Mouse (Mus musculus): ENCODE results near the gene B4gat1. TPM values are rescaled to one million over a fixed set of nuclear protein-coding genes. Genes with fewer than 3 reads are reported as not detected.
A peak's percentile ranks its signal among the peaks of the same experiment; 100 is the strongest.

Gene B4gat1
- total and polyA plus RNA-seq, 2 experiments: 11.8 to 20.1 TPM

DNA sequence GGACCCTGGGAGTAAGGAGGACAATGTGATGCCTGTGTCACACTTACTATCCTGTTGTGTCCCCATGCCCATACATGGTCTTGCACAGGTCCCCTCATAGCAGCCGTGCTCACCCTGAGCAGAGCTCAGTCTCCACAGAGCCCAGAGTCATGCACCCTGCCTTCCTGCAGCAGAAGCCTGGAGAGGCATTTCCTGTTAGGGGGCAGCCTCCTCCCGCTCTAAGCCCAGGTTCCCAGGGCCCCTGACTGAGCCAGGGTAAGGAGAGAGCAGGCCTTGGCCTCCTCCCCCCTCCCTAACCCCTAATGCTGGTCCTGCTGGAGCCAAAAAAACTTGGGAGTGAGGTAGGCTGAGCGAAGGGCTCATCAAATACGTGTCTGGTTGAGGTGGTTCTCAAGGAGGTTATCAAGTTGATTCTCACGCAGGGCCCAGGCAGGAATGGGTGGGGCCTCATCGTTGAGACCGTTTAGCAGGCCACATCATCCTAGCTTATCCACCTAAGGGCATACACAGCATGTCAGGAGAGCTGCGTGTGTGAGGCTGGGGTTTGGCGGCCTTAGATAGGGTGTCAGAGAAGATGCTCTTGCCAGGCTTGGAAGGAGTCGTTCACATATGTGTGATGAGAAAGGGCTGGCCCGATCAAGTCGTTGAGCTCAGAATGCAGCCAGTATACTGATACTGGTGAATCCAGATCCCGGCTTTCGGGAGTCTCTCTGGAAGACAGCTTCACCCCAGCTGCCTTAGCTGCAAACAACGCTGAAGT lies 28.6 kb downstream of the B4gat1 start:
- no peak for DNase-seq (ENCODE audit: extremely low read depth, low read depth, low spot score)
- H3K4me3 ChIP-seq (ENCODE audit: insufficient read depth, low read depth, low read length): no peak overlapping the region

DNA sequence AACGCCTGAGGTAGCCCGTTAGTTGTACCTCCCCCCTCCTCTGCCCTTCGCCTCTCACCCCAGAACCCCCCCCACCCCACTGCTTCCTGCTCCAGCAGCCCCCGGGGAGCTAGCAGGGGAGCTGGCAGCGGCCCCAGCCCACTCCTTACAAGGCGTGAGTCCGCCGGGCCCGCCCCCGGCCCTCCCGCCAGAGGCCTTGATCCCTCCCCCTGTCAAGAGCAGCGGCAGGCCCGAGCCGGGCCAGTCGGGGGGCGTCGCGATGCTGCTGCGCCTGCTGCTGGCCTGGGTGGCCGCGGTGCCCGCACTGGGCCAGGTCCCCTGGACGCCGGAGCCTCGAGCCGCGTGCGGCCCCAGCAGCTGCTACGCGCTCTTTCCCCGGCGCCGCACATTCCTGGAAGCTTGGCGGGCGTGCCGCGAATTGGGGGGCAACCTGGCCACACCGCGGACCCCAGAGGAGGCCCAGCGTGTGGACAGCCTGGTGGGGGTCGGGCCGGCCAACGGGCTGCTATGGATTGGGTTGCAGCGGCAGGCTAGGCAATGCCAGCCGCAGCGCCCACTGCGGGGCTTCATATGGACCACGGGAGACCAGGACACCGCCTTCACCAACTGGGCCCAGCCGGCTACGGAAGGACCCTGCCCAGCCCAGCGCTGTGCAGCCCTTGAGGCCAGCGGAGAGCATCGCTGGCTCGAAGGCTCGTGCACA lies 29.4 kb downstream of the B4gat1 start, which contains the start of gene Cd248:
Cd248 (plus strand) TSS at position 212 of the 703 bp plus-strand sequence.
- H3K27ac ChIP-seq (replicated peaks; ENCODE audit: insufficient read depth, low read depth, low read length): peak within 1 kb of the TSS; percentile 46; the same call in 1 of the 2 replicates
- no peak for DNase-seq (ENCODE audit: extremely low read depth, low read depth, low spot score)
- 3% methylated on average over 55 of the region's 56 CpGs for WGBS
- TF ChIP-seq CTCF (IDR thresholded peaks at IDR 0.05; ENCODE audit: low read depth, low read length) (no peak), POLR2A (IDR thresholded peaks at IDR 0.05; ENCODE audit: extremely low read depth, insufficient read depth, low read length) (0 out of 2 replicates have a peak, but pooled peaks have one; percentile 15)
- H3K4me1 ChIP-seq (ENCODE audit: control insufficient read depth, insufficient read depth, low read length): peaks cover 9% of the 10 kb centered on the region; the same call in 1 of the 2 replicates
- H3K9ac ChIP-seq (ENCODE audit: low read depth, low read length): peak within 1 kb of the TSS; percentile 50
- H3K27me3 ChIP-seq (ENCODE audit: control insufficient read depth, insufficient read depth, low read length): peaks cover 12% of the 10 kb centered on the region
- peak within 1 kb of the TSS; percentile 53; the same call in 1 of the 2 replicates for H3K4me3 ChIP-seq (ENCODE audit: insufficient read depth, low read depth, low read length)
- no peaks in the 10 kb centered on the region for H3K79me2 ChIP-seq (ENCODE audit: control insufficient read depth, insufficient read depth, low read length)
- H3K36me3 ChIP-seq (ENCODE audit: control insufficient read depth, insufficient read depth, low read length): no peaks in the 10 kb centered on the region

More for the DNA sequence above, 28.6 kb downstream of the B4gat1 start:
- no peak overlapping the region for H3K9ac ChIP-seq (ENCODE audit: low read depth, low read length)
- no peak for TF ChIP-seq POLR2A (IDR thresholded peaks at IDR 0.05; ENCODE audit: extremely low read depth, insufficient read depth, low read length)
- TF ChIP-seq CTCF (IDR thresholded peaks at IDR 0.05; ENCODE audit: low read depth, low read length): no peak
- peaks cover 12% of the 10 kb centered on the region for H3K27me3 ChIP-seq (ENCODE audit: control insufficient read depth, insufficient read depth, low read length)
- H3K79me2 ChIP-seq (ENCODE audit: control insufficient read depth, insufficient read depth, low read length): no peaks in the 10 kb centered on the region
- H3K27ac ChIP-seq (replicated peaks; ENCODE audit: insufficient read depth, low read depth, low read length): peak overlapping the region; percentile 46; the same call in 1 of the 2 replicates
- WGBS: 19% methylated on average over 15 of the region's 15 CpGs
- H3K4me1 ChIP-seq (ENCODE audit: control insufficient read depth, insufficient read depth, low read length): peaks cover 5% of the 10 kb centered on the region; the same call in 1 of the 2 replicates
- H3K36me3 ChIP-seq (ENCODE audit: control insufficient read depth, insufficient read depth, low read length): no peaks in the 10 kb centered on the region

DNA sequence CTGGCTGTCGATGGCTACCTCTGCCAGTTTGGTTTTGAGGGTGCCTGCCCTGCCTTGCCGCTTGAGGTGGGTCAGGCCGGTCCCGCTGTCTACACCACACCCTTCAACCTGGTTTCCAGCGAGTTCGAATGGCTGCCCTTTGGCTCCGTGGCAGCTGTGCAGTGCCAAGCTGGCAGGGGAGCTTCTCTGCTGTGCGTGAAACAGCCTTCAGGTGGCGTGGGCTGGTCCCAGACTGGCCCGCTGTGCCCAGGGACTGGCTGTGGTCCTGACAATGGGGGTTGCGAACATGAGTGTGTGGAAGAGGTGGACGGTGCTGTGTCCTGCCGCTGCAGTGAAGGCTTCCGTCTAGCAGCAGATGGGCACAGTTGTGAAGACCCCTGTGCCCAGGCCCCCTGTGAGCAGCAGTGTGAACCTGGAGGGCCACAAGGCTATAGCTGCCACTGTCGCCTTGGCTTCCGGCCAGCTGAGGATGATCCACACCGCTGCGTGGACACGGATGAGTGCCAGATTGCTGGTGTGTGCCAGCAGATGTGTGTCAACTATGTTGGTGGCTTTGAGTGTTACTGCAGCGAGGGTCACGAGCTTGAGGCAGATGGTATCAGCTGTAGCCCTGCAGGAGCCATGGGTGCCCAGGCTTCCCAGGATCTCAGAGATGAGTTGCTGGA lies 30.1 kb downstream of the B4gat1 start:
- H3K36me3 ChIP-seq (ENCODE audit: control insufficient read depth, insufficient read depth, low read length): no peaks in the 10 kb centered on the region
- H3K4me3 ChIP-seq (ENCODE audit: insufficient read depth, low read depth, low read length): peak overlapping the region; percentile 53; the same call in 1 of the 2 replicates
- peaks cover 9% of the 10 kb centered on the region; the same call in 1 of the 2 replicates for H3K4me1 ChIP-seq (ENCODE audit: control insufficient read depth, insufficient read depth, low read length)
- H3K27ac ChIP-seq (replicated peaks; ENCODE audit: insufficient read depth, low read depth, low read length): no peak overlapping the region
- H3K27me3 ChIP-seq (ENCODE audit: control insufficient read depth, insufficient read depth, low read length): peaks cover 12% of the 10 kb centered on the region
- WGBS: 35% methylated on average over 21 of the region's 21 CpGs
- TF ChIP-seq POLR2A (IDR thresholded peaks at IDR 0.05; ENCODE audit: extremely low read depth, insufficient read depth, low read length) (no peak), CTCF (IDR thresholded peaks at IDR 0.05; ENCODE audit: low read depth, low read length) (no peak)
- H3K79me2 ChIP-seq (ENCODE audit: control insufficient read depth, insufficient read depth, low read length): no peaks in the 10 kb centered on the region
- DNase-seq (ENCODE audit: extremely low read depth, low read depth, low spot score): no peak
- H3K9ac ChIP-seq (ENCODE audit: low read depth, low read length): peak overlapping the region; percentile 50; the same call in 1 of the 2 replicates

DNA sequence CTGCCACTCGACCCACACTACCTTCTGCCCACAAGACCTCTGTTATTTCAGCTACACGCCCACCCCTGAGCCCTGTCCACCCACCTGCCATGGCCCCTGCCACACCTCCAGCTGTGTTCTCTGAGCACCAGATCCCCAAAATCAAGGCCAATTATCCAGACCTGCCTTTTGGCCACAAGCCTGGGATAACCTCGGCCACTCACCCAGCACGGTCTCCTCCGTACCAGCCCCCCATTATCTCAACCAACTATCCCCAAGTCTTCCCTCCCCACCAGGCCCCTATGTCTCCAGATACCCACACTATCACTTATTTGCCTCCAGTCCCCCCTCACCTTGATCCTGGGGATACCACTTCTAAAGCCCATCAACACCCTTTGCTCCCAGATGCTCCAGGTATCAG lies 30.9 kb downstream of the B4gat1 start:
- no peak for DNase-seq (ENCODE audit: extremely low read depth, low read depth, low spot score)
- 90% methylated on average over 5 of the region's 5 CpGs for WGBS
- Histone ChIP-seq H3K4me3 (ENCODE audit: insufficient read depth, low read depth, low read length) (no peak overlapping the region), H3K9ac (ENCODE audit: low read depth, low read length) (no peak overlapping the region), H3K27ac (replicated peaks; ENCODE audit: insufficient read depth, low read depth, low read length) (no peak overlapping the region), H3K36me3 (ENCODE audit: control insufficient read depth, insufficient read depth, low read length) (no peaks in the 10 kb centered on the region), H3K27me3 (ENCODE audit: control insufficient read depth, insufficient read depth, low read length) (peaks cover 12% of the 10 kb centered on the region), H3K79me2 (ENCODE audit: control insufficient read depth, insufficient read depth, low read length) (no peaks in the 10 kb centered on the region), H3K4me1 (ENCODE audit: control insufficient read depth, insufficient read depth, low read length) (peaks cover 9% of the 10 kb centered on the region; the same call in 1 of the 2 replicates)
- no peak for TF ChIP-seq CTCF (IDR thresholded peaks at IDR 0.05; ENCODE audit: low read depth, low read length)
- TF ChIP-seq POLR2A (IDR thresholded peaks at IDR 0.05; ENCODE audit: extremely low read depth, insufficient read depth, low read length): no peak

DNA sequence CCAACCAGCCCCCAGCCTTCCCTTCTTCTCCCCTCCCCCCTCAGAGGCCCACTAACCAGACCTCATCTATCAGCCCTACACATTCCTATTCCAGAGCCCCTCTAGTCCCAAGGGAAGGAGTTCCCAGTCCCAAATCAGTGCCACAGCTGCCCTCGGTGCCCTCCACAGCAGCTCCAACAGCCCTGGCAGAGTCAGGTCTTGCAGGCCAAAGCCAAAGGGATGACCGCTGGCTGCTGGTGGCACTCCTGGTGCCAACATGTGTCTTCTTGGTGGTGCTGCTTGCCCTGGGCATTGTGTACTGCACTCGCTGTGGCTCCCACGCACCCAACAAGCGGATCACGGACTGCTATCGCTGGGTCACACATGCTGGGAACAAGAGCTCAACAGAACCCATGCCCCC lies 31.4 kb downstream of the B4gat1 start:
- TF ChIP-seq CTCF (IDR thresholded peaks at IDR 0.05; ENCODE audit: low read depth, low read length) (no peak), POLR2A (IDR thresholded peaks at IDR 0.05; ENCODE audit: extremely low read depth, insufficient read depth, low read length) (no peak)
- Histone ChIP-seq H3K4me1 (ENCODE audit: control insufficient read depth, insufficient read depth, low read length) (peaks cover 9% of the 10 kb centered on the region; the same call in 1 of the 2 replicates), H3K27ac (replicated peaks; ENCODE audit: insufficient read depth, low read depth, low read length) (no peak overlapping the region), H3K4me3 (ENCODE audit: insufficient read depth, low read depth, low read length) (no peak overlapping the region), H3K9ac (ENCODE audit: low read depth, low read length) (no peak overlapping the region), H3K27me3 (ENCODE audit: control insufficient read depth, insufficient read depth, low read length) (peaks cover 12% of the 10 kb centered on the region), H3K36me3 (ENCODE audit: control insufficient read depth, insufficient read depth, low read length) (no peaks in the 10 kb centered on the region), H3K79me2 (ENCODE audit: control insufficient read depth, insufficient read depth, low read length) (no peaks in the 10 kb centered on the region)
- DNase-seq (ENCODE audit: extremely low read depth, low read depth, low spot score): no peak
- 88% methylated on average over 7 of the region's 7 CpGs for WGBS
